Mouse (Mus musculus) forebrain, embryonic 13.5 days (tissue): ENCODE measurements around the gene Ryr3. TPM values are rescaled to one million over a fixed set of nuclear protein-coding genes. Genes with fewer than 3 reads are reported as not detected.
A peak's percentile ranks its signal among the peaks of the same experiment; 100 is the strongest.

Source experiments
- ATAC-seq: fragments of 200-750 bp; cut with Nextera tagmentation; 2 replicates; pipeline ENCODE4 v1.8.0; 2017
- H3K27ac ChIP-seq: fragments of 300-500 bp; sonication (generic); 2 replicates; pipeline ENCODE4 v1.5.1; 2015; ENCODE audit warnings: inconsistent platforms, mild to moderate bottlenecking, moderate library complexity
- H3K27me3 ChIP-seq: fragments of 300-500 bp; sonication (generic); 2 replicates; pipeline ENCODE4 v1.6.1; 2015; ENCODE audit warnings: mild to moderate bottlenecking, inconsistent platforms
- H3K36me3 ChIP-seq: fragments of 300-500 bp; sonication (generic); 2 replicates; pipeline ENCODE4 v1.6.1; 2015; ENCODE audit warnings: mild to moderate bottlenecking, inconsistent platforms; ENCODE audit not compliant: poor library complexity, severe bottlenecking
- H3K4me1 ChIP-seq: fragments of 300-500 bp; sonication (generic); 2 replicates; pipeline ENCODE4 v1.6.1; 2015; ENCODE audit warnings: inconsistent platforms
- H3K4me2 ChIP-seq: fragments of 300-500 bp; sonication (generic); 2 replicates; pipeline ENCODE4 v1.6.1; 2015; ENCODE audit warnings: inconsistent platforms, mild to moderate bottlenecking, moderate library complexity
- H3K4me3 ChIP-seq: fragments of 300-500 bp; sonication (generic); 2 replicates; pipeline ENCODE4 v1.5.1; 2015; ENCODE audit warnings: mild to moderate bottlenecking, inconsistent platforms
- H3K9ac ChIP-seq: fragments of 300-500 bp; sonication (generic); 2 replicates; pipeline ENCODE4 v1.6.1; 2015; ENCODE audit warnings: mild to moderate bottlenecking, inconsistent platforms
- H3K9me3 ChIP-seq: fragments of 300-500 bp; sonication (generic); replicated peaks from 2 replicates; pipeline ENCODE4 v1.6.1; 2016; ENCODE audit warnings: inconsistent platforms
- WGBS: fragments of 180-500 bp; shearing (Covaris S2); methylation state at CpG from one replicate; pipeline ENCODE4 v1.1.7; 2015; 5-methylcytosine and 5-hydroxymethylcytosine counted together
- polyA plus RNA-seq: library from polyadenylated mRNA; unstranded; fragments of >200 nt; fragmentation: Nextera tagmentation; extraction: Ambion mirVana; gene quantifications from 2 replicates; pipeline ENCODE4 v1.2.1, GENCODE M21; 2015

Ryr3 gene
- polyA plus RNA-seq, 1 experiment from 2014 or later = 1.1 TPM

DNA sequence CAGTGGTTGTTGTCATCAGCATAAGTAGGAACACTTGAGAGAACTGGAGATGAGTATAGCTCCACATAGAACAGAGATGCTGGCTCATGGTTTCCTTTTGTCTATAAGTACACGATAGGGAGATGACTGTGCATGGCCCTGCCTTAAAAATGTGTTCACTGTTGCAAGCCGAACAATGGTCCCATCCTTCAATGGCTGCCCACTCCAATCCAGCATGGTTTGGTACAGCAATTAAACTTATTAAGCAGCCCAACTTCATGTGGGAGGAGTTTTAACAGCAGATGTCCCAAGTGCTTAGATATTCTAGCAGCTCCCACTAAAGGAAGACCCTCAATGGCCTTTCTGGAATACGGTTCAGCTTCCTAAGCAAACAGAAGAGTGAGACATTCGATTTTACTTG lies 456.2 kb downstream of the Ryr3 start:
- no peak overlapping the region for H3K4me3 ChIP-seq
- peaks cover 8% of the 10 kb centered on the region for H3K4me1 ChIP-seq
- H3K36me3 ChIP-seq = no peaks in the 10 kb centered on the region
- H3K27me3 ChIP-seq = no peaks in the 10 kb centered on the region
- peak; percentile 60 for ATAC-seq
- H3K9ac ChIP-seq = no peak overlapping the region
- no peak overlapping the region for H3K4me2 ChIP-seq
- H3K27ac ChIP-seq = peak overlapping the region; percentile 21
- no peaks in the 10 kb centered on the region for H3K9me3 ChIP-seq
- 69% methylated on average over 4 of the region's 4 CpGs for WGBS

DNA sequence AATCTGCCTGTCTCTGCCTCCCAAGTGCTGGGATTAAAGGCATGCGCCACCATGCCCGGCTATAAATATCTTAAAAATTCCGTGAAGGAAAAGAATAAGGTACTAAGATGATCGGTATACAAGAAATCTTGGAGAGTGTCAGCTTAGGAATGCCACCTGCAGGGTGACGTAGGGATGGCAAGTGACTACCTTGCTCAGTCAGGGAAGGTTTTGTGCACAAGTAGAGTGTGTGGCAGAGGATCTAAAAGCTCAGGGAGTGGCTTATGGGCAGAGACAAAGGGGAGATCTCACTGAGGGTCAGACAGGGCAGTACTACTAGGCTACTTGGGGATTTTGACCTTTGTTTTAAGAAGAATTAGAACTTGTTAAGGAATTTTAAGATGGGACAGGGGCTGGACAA lies 457.2 kb downstream of the Ryr3 start:
- Histone ChIP-seq H3K9me3 (no peaks in the 10 kb centered on the region), H3K9ac (no peak overlapping the region), H3K4me1 (peaks cover 8% of the 10 kb centered on the region), H3K4me3 (no peak overlapping the region), H3K4me2 (no peak overlapping the region), H3K27ac (no peak overlapping the region), H3K27me3 (no peaks in the 10 kb centered on the region), H3K36me3 (no peaks in the 10 kb centered on the region)
- WGBS = 70% methylated on average over 5 of the region's 5 CpGs
- no peak for ATAC-seq

DNA sequence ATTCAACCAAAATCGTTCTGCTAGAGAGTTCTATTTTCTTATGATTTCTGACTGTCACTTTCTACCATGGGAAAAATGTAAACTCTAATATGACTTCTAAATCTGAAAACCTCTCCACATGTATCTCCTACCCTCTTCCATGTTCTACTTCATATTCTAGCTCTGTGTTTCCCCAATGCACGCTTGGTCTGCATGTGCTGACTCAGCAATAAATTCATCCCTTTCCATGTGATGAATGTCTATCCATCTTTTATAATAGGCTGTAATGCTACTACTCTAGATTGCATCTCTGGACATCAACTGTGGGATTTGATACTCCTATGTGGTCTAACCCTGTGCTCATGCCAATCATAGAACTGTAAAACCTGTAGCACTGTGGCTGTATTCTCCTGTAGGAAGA lies 458.2 kb downstream of the Ryr3 start:
- 92% methylated on average over 2 of the region's 2 CpGs for WGBS
- peaks cover 8% of the 10 kb centered on the region for H3K4me1 ChIP-seq
- no peak for ATAC-seq

DNA sequence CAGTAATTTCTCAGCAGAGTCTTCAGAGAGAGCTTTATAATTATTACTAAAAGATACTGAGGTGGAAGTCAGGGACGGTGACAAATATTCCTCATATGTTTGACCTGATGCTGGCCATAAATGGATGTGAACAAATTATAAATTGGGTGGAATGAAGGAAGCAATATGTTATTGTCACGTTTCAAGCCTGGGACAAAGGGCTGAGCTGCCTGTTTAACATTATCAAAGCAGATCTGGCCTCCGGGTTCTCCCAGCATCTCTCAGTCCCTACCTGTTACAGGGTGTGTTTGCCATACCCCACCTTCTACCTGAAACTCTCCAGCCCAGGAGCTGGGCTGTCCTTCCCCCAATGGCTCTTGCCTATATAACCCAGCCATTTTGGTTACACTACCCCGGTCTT lies 463.6 kb downstream of the Ryr3 start:
- H3K36me3 ChIP-seq = no peaks in the 10 kb centered on the region
- H3K4me2 ChIP-seq = no peak overlapping the region
- no peak overlapping the region for H3K9ac ChIP-seq
- H3K27me3 ChIP-seq = no peaks in the 10 kb centered on the region
- no peaks in the 10 kb centered on the region for H3K9me3 ChIP-seq
- H3K27ac ChIP-seq = no peak overlapping the region
- no peaks in the 10 kb centered on the region for H3K4me1 ChIP-seq
- 83% methylated on average over 4 of the region's 4 CpGs for WGBS
- no peak for ATAC-seq
- no peak overlapping the region for H3K4me3 ChIP-seq

More for the DNA sequence above, 458.2 kb downstream of the Ryr3 start:
- no peak overlapping the region for H3K4me3 ChIP-seq
- no peak overlapping the region for H3K27ac ChIP-seq
- H3K27me3 ChIP-seq = no peaks in the 10 kb centered on the region
- H3K36me3 ChIP-seq = no peaks in the 10 kb centered on the region
- H3K9me3 ChIP-seq = no peaks in the 10 kb centered on the region
- no peak overlapping the region for H3K9ac ChIP-seq
- H3K4me2 ChIP-seq = no peak overlapping the region

DNA sequence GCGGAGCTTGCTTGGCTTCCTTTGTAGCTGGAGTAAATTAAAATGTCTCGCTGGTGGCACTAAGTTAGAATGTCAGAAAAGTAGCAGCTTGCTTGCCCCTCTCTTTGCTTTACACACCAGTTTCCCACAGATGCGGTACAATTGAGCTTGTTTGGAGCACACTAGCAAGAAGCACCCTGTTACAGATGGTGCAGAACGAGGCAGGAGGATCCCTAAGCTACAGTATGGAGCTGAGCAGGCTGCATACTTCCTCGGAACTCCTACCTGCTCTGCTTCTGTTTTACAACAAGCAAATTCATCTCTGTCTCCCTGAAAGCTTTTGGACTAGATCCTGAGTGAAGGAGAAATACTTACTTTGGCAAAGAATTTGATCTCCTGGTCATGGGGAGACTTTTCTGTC lies 465.5 kb downstream of the Ryr3 start:
- H3K9me3 ChIP-seq = no peaks in the 10 kb centered on the region
- H3K4me1 ChIP-seq = no peaks in the 10 kb centered on the region
- H3K4me2 ChIP-seq = no peak overlapping the region
- no peak for ATAC-seq
- 86% methylated on average over 5 of the region's 5 CpGs for WGBS
- H3K27ac ChIP-seq = no peak overlapping the region
- no peak overlapping the region for H3K4me3 ChIP-seq
- no peak overlapping the region for H3K9ac ChIP-seq
- H3K36me3 ChIP-seq = no peaks in the 10 kb centered on the region
- no peaks in the 10 kb centered on the region for H3K27me3 ChIP-seq

DNA sequence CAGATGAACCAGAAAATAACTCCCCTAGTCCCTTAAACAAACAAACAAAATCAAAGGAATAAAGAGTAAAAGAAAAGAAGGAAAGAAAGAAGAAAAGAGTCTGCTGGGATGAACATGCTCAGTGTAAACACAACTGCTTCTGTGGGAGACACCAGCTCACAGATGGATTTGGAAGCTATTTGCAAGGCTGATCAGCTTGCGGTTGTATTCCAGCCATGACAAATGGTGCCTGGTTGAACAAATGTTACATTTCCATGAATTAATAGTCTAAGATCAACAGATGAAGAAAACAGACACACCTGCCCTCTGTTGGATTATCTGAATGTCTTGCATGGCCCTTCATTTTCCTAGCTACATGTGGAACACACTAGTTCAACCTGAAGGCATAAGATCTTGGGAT lies 468.4 kb downstream of the Ryr3 start:
- 88% methylated on average over 1 of the region's 1 CpGs for WGBS
- no peak overlapping the region for H3K9ac ChIP-seq
- no peaks in the 10 kb centered on the region for H3K27me3 ChIP-seq
- no peak overlapping the region for H3K27ac ChIP-seq
- ATAC-seq = no peak; the same call in 1 of the 2 replicates
- H3K4me3 ChIP-seq = no peak overlapping the region
- H3K9me3 ChIP-seq = no peaks in the 10 kb centered on the region
- no peaks in the 10 kb centered on the region for H3K4me1 ChIP-seq
- H3K36me3 ChIP-seq = no peaks in the 10 kb centered on the region
- no peak overlapping the region for H3K4me2 ChIP-seq

DNA sequence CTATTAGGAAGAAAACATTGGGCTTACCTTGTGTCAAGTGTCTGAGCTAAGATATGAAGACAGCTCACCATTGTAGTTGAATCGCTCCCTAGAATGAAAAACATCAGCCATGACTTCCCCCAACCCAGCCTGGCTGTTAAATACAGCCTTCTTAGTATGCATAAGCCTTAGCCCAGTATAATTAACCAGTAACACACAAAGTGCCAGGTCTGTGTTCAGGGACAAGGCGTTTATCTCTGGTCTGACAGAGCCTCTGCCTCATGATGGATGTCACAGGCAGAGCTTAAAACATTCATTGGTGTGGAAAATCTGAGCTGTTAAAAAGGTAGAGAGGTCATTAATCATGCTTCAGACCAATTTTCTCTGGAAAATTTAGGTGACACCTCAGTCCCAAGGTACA lies 484.0 kb downstream of the Ryr3 start:
- H3K27ac ChIP-seq = peak overlapping the region; percentile 17; the same call in 1 of the 2 replicates
- 27% methylated on average over 2 of the region's 2 CpGs for WGBS

DNA sequence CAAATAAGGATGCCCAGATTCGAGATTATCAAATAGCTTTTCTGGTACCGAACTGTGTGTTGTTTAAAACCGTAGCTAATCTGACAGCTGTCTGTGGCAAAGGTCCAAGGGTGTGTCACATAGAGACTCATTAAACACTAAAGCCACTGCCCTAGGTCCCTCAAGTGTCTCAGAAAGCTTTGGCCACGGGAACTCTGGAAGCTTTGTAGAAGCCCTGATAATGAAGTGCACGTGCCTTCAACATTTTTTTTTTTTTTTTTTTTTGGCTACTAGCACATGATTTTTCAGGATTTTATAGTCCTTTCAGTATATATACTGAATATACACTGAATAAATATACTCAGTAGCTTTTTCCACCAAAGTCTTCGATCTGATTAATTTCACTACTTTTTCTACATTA lies 489.1 kb downstream of the Ryr3 start:
- no peak for ATAC-seq
- H3K27ac ChIP-seq = no peak overlapping the region
- no peaks in the 10 kb centered on the region for H3K36me3 ChIP-seq
- no peaks in the 10 kb centered on the region; the same call in 1 of the 2 replicates for H3K4me1 ChIP-seq
- 49% methylated on average over 6 of the region's 6 CpGs for WGBS
- H3K4me3 ChIP-seq = no peak overlapping the region
- H3K9me3 ChIP-seq = no peaks in the 10 kb centered on the region
- no peak overlapping the region for H3K9ac ChIP-seq
- H3K27me3 ChIP-seq = no peaks in the 10 kb centered on the region
- no peak overlapping the region for H3K4me2 ChIP-seq

More for the DNA sequence above, 484.0 kb downstream of the Ryr3 start:
- H3K4me1 ChIP-seq = no peaks in the 10 kb centered on the region; the same call in 1 of the 2 replicates
- no peaks in the 10 kb centered on the region for H3K9me3 ChIP-seq
- ATAC-seq = peak; percentile 70; the same call in 1 of the 2 replicates
- H3K4me2 ChIP-seq = no peak overlapping the region
- H3K36me3 ChIP-seq = no peaks in the 10 kb centered on the region
- H3K27me3 ChIP-seq = no peaks in the 10 kb centered on the region
- no peak overlapping the region for H3K4me3 ChIP-seq
- H3K9ac ChIP-seq = no peak overlapping the region

DNA sequence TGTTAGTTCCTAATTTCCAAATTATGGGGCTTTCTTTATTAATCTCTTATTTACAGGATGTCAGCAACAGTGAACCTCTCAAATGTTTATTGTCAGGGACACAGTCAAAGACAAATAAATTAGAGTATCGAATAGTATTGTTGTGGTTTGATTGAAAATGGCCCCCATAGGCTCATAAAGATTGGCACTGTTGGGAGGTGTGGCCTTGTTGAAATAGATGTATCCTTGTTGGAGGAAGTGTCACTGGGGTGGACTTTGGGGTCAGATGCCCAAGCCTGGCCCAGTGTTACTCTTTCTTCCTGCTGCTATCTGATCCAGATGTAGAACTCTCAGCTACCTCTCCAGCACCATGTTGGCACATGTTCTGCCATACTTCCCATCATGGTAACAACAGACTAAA lies 495.7 kb downstream of the Ryr3 start:
- WGBS = 81% methylated on average over 1 of the region's 1 CpGs
- no peaks in the 10 kb centered on the region for H3K36me3 ChIP-seq
- no peaks in the 10 kb centered on the region for H3K9me3 ChIP-seq
- H3K4me3 ChIP-seq = no peak overlapping the region
- H3K4me2 ChIP-seq = no peak overlapping the region
- no peak overlapping the region for H3K9ac ChIP-seq
- no peak overlapping the region for H3K27ac ChIP-seq
- ATAC-seq = no peak
- H3K27me3 ChIP-seq = no peaks in the 10 kb centered on the region
- peaks cover 4% of the 10 kb centered on the region; the same call in 1 of the 2 replicates for H3K4me1 ChIP-seq

DNA sequence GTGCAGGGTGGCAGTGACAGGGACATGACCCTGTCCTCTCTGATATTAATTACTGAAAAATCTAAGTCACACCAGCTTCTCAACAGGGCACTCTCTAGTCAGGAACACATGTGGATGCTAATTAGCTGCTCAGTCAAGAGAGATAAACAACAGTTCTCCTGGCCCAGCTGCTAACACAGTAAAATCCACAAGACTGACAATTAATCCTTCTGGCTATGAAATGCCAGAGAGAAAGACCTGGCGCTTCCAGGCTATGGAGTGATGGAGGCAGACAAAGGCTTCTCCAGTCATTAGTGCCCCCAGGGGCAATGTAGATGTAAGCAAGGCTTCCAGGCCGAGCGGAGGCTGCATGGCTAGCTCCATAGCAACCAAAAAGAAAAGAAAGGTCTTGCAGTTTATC lies 496.2 kb downstream of the Ryr3 start:
- Histone ChIP-seq H3K9me3 (no peaks in the 10 kb centered on the region), H3K27me3 (no peaks in the 10 kb centered on the region), H3K36me3 (no peaks in the 10 kb centered on the region), H3K27ac (peak overlapping the region; percentile 57; the same call in 1 of the 2 replicates), H3K9ac (no peak overlapping the region), H3K4me2 (no peak overlapping the region), H3K4me3 (no peak overlapping the region), H3K4me1 (peaks cover 4% of the 10 kb centered on the region; the same call in 1 of the 2 replicates)
- 9% methylated on average over 3 of the region's 3 CpGs for WGBS
- peak; percentile 77 for ATAC-seq

DNA sequence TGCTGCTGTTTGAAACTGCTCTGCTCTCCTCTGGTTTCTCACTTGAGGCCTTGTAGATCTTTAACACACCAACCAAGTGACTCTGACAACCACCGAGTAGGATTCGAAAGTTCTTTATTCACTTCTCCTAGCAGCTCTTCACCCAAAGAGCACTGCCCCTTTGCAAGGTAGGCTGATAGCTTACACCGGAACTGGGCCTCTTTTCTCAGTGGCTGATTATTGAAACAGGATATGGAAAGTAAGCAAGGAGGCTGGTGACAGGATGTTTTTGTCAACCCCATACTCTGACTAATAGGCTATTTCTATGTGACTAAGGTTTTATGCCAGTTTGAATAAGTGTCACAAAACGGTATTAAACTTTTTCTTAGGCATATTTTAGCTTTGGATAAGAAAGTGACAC lies 502.2 kb downstream of the Ryr3 start:
- no peak overlapping the region for H3K9ac ChIP-seq
- 79% methylated on average over 4 of the region's 4 CpGs for WGBS
- H3K27me3 ChIP-seq = no peaks in the 10 kb centered on the region
- H3K4me2 ChIP-seq = no peak overlapping the region
- ATAC-seq = no peak
- no peaks in the 10 kb centered on the region for H3K36me3 ChIP-seq
- H3K4me1 ChIP-seq = no peaks in the 10 kb centered on the region
- no peak overlapping the region for H3K27ac ChIP-seq
- no peak overlapping the region for H3K4me3 ChIP-seq
- no peaks in the 10 kb centered on the region for H3K9me3 ChIP-seq

DNA sequence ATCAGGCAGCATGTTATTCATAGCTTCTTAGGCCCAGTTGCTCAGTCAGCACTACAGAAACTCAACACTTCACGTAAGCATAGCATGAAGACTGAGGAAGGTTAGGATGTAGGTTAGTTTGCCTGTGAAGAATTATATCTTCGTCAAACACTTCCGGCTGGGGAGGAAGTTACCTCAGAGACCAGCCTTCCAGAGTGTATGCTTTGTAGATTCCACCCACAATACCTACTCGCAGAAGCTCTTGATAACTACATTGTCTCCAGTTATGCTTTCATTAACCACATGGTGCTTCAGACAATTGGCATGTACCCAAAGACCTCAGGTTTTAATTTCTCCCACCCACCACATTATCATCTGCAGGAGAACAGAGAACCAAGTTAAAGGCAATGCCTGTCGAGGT lies 535.1 kb downstream of the Ryr3 start:
- Histone ChIP-seq H3K4me2 (no peak overlapping the region), H3K4me3 (no peak overlapping the region), H3K9ac (no peak overlapping the region), H3K9me3 (no peaks in the 10 kb centered on the region), H3K4me1 (no peaks in the 10 kb centered on the region), H3K36me3 (no peaks in the 10 kb centered on the region), H3K27ac (no peak overlapping the region), H3K27me3 (no peaks in the 10 kb centered on the region)
- no peak for ATAC-seq
- WGBS = 82% methylated on average over 5 of the region's 5 CpGs

DNA sequence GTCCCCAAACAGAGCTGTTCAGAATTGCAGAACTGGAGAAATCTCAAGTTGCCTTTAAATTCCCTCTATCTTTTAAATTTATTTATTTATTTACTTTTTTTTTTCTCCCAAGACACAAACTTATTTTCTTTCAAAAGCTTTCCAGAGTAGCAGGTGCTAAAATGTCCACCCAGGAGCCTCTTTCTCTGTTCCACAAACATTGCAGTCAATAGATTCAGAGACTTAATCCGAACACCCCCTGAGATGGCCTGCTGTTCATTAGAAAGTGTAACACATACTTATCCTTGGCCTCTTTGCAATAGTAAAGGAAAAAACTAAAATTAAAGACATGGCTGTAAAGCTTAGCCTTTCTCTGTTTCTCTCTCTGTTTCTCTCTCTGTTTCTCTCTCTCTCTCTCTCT lies 539.6 kb downstream of the Ryr3 start:
- H3K27ac ChIP-seq = no peak overlapping the region
- no peaks in the 10 kb centered on the region for H3K4me1 ChIP-seq
- H3K4me3 ChIP-seq = no peak overlapping the region
- no peak overlapping the region for H3K4me2 ChIP-seq
- WGBS = 18% methylated on average over 1 of the region's 1 CpGs
- H3K9ac ChIP-seq = no peak overlapping the region
- H3K27me3 ChIP-seq = no peaks in the 10 kb centered on the region
- no peaks in the 10 kb centered on the region for H3K36me3 ChIP-seq
- no peaks in the 10 kb centered on the region for H3K9me3 ChIP-seq
- no peak for ATAC-seq
